Mouse (Mus musculus): ENCODE data around the gene Gnat3.
"Not testable (repeated sequence)": the region's sequence is repeated elsewhere in the genome, so short reads cannot be mapped to it uniquely, and the experiment has no call there.

Gnat3 gene

DNA sequence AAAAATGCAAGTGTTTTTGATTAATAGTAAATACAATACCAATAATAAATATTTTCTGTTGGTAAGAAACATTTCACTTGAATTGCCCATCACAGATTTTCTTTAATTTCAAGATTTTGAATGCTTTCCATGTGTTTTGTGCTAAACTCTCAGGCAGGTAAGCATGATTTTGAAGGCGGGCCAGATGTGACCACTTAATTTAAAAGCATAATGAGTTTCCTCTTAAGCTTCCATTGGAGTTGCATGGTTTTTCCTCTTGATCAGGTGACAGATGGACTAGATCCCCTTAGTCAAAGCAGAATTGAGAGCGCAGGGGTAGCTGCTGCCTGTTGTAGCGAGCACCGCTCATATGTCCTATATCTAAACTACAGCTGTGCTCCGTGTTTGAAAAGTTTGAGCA is at the start of gene Gnat3:
Gnat3 (plus strand) TSS at position 301 of the 400 bp plus-strand sequence.
- DNase-seq: no peak

DNA sequence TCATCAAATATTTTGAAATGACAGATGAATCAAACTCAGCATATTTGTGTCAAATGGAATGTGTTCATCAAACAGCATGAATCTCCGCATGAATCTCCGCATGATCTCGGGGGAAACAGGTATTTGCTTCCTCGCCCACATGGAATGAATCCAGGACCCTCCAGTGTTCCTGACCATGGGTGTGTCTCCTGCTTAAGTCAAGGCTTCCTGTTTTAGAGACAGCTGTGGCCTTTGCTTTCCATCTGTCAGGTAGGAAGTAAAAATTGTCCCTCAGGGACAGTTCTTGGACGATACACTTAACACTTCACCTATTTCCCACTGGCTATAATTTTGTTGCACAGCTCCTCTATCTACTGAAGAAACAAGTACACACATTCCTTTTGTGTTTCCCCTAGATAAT is 43.4 kb upstream of the Gnat3 start:
- DNase-seq: peak; percentile 38 to 76

DNA sequence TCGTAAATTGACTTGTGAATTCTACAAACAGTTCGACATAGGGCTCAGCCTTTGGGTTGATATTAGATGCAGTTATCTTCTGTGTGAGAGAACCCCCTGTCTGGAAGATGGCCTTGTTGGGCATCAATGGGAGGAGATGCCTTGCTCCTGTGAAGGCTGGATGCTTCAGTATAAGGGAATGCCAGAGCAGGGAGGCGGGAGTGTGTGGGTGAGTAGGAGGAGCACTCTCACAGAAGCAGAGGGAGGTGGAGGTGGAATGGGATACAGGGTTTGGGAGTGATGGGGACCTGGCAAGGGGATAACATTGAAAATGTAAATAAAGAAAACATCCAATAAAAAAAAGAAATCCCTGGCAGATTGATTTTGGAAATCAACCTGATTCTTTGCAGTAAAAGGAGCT is 38.7 kb upstream of the Gnat3 start:
- DNase-seq: no peak

DNA sequence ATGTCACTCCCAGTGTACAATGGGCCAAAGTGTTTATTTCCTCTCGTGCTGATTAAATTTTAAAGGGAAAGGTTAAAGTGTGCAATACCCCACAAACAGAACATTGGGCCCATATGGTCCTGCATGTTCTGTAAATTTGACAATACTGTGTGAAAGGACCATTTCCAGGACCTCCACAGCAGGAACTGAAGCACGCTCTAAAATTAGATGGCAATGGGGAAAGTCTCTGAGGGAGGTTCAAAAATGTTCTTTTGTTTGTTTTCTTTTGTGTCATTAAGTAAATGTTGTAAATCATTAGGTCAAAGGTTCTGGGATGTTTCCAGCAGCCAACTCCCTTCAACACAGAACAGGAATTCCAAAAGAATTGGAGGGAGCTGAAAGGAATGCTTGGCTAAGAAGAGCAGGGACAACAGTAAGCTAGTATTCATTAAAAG is 38.2 kb upstream of the Gnat3 start:
- peak; percentile 43 to 82 for DNase-seq

DNA sequence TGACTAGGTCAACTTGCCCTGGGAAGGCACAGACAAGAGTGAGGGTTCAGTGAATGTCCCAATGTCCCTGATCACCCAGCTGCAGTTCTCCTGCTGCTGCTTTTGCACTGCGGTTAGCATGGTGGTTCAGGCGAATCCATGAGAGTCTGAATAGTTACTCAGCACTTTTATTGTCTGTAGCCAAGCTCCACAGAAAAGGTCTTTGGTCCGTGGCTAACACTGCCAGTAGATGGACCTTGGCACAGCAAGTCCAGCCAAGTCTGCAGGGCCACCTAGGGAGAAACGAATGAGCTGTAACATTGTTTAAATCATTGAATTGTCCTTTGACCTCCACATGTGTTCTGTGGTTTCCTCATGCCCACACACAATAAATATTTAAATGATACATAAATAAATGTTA is 33.9 kb upstream of the Gnat3 start:
- DNase-seq: peak; percentile 70 to 84

DNA sequence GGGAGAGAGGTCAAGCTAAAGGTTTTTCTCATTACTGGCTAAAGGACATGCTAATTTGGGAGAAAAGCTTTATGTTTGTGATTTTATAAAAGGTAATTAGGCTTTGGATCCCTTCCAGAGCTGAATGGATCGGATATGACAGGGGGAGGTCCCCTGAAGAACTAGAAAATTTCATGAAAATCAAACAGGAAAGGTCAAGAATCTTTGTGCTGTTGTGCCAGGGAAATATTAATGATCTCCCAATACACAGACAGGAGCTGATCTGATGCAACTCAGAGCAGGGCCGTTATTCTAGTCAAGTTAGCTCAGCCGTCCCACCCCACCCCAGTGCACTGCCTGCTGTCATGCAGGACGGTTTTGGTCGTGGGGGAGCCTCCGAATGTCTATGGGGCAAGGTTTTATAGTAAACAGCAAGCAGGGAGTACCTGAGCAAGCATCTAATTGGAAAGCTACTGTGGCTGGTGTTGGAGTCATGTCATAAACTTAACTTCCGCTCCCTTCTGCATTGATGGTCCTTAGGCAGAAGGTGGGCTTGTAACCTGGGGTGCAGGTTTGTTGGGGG is 33.3 kb upstream of the Gnat3 start:
- DNase-seq: peak in 1 of 2 experiments; percentile 11

DNA sequence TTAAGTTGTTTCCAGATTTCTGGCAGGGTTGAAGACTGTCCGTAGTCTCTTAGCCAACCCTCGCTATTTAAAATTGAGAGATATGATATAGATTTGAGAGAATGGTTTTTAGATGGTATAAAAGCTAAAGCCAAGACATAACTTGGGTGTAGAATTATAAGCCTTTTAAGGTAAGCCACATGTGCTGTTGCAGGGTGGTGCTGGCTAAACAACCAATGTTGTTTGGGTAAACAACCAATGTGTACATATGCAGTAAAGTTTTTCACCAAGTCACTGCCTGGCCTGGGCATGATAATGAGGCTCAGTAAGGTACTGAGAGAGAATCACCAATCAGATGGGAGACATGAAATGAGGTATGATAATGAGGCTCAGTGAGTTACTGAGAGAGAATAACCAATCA is 30.8 kb upstream of the Gnat3 start:
- not testable (repeated sequence) for DNase-seq

DNA sequence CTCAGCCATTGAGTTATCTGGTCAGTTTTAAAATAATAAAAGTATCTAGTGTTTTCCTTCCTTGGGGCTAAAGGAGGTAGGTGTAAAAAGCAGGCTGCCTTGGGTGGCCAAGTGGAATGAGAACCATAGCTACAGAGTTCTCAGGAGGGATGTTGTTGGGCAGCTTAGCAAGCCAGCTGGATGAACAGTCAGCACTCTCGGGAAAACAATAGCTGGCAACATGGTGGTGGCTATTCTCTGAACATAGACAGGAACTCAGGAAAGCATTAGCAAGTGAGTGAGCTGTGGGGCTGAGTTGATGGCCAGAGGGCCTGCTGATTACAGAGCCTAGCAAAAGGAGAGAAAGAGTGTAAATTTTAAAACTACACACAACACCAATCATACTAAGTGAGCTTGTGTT is 27.8 kb upstream of the Gnat3 start:
- DNase-seq: no peak

DNA sequence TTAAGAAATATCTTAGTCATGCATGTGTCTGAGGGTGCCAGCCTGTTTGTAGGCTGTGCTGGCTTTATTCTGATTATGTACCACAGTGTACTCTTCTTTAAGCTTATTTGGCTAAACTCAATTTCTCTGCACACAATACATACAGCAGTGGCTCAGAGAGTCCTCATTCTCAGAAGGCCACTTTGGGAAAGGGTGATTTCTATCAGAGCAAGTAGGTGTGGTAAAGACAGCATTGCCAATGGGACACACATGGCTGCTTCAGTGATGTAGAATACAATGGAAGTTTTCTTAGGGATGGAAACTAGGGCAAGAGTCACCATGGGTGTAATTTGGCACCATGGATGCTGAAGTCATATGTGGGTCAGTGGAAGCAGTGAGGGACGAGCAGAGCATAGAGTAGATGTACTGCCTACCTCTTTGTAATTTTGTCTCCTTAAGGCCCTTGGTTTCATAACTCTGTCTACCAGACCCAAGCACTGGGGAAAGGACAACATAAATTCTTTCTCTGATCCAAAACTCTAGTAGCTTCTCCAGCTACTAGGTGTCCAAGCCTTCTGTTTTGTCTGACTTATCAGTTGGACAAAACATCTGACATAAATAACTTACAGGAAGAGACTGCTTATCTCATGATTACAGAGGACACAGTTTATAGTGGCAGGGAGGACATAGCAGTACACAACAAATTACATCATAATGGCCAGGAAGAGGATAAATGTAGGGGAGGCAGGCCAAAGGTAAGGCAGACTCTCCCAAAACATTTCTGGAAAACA is 24.0 kb upstream of the Gnat3 start:
- no peak for DNase-seq

DNA sequence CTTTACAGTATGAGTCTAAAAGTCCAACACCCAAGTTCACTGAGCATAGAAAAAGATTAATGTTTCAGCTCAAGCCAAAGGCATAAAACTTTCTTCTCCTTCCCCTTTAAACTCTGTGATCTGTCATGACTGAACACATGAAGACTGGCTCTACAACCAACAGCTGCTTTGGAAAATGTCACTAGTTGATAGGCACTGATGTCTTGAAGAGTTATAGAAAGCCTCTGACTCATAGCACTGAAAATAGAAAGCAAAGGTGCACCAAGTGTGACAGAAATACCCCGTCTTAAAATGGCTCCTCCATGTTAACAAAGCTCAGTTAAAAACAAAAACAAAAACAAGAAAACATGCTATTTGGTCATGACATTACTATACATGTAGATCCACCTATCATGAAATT is 5.9 kb upstream of the Gnat3 start:
- DNase-seq: no peak

DNA sequence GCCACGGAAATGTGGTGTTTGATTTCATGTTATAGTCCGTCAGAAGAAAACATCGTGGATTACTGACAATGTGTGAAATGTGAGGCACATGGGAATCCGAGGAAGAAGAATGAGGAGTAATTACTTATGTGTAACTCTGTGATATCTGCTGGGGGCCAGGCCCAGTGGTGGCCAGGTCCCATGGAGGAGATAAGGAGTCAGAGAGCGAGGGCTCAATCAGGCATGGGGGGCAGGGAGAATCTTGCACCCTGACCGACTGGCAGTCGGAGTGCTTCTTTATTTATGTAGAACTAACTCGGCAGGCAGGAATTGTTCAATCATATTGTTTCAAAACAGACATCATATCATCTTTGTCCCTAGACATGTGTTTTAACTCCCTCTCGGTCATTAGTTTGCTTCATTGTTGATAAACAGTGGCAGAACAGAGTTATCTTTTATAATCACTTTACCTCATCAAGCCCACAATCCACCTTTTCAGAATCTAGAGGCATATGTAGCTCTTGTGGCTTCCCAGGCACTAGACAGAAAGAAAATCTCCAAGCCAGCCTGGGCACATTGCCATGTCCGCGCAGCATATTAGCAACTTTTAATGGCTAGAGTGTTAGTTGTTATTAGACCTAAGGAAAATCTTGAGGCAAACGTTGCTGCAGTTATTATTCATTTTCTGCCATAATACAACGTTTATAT is 7.5 kb downstream of the Gnat3 start:
- DNase-seq: no peak

DNA sequence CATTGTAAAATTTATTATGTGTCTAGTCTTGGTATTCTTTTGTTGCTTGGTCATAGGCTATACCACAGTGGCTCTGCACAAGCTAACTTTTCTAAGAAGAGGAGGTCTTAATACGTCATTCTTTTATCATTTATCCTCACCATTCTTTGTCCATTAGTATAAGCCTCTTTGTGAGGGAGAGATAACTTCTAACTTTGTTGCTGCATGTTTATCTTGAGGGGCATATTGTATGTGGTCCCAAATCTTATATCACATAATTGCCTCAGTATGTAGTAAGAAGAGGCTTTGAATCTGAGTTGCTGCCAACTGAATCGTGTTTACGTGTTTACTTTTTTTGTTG is 8.0 kb downstream of the Gnat3 start:
- no peak for DNase-seq

DNA sequence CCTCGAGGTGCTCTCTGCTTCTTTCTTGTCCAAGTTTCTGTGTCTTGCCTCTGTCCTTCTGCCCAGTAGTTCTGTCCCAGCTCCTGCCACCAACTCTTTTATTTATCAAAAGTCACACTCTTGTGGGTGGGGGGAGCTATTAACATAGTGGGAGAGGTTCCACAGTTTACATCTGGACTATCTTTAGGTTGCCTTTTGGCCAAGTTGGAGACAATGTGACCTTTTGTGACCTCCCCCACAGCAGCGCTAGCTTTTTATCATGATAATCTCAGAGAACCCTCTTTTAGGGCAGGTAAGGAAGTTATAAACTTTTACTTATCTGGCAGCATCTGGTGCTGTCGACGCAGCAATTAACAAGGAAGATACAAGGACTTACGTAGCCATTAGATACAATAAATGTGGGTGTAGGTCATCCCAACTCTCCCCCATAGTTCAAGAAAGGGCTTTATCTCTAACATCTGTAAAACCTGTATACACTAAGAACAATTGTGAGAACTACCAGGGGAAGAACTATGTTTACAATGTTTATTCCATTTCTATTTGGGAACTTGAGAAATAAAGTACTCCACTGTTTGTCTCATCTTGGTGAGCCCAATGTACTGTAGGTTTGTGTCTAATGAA is 18.3 kb downstream of the Gnat3 start:
- no peak for DNase-seq

DNA sequence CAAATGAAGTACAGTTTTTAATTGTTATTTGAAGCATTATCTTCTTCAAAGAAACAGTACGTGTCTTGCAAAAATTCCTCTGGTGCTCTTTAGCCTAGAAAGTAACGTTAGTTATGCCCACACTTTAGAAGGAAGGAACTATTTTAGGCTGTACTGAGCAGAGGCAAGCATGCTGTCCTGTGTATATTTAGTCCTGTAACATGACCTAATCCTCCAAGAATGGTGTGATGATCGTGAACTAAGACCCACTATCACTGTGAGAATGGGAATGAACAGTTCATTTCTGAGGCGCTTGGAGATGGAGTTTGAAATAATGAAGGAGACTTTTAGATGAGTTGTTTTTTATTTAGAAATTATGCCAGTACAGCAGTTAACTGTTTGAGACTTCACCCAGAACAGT is 20.4 kb downstream of the Gnat3 start:
- DNase-seq: no peak

DNA sequence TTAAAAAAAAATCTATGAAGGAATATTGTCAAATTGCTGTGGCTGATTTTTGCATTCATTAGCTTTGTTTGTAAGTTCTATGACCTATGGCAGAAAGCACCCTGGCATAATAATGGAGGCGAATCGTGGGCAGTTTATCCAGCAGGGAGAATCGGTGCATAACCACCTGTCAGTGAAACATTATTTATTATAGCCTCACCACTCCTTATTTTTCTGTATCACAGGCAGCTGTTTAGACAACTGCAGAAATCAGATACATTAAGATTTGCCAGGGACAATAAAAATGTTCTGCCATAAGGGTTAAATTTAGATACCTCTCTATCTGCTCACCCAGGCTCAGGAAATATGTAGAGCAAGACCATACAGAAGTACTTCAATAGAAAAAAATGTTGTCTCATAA is 22.2 kb downstream of the Gnat3 start:
- no peak for DNase-seq

DNA sequence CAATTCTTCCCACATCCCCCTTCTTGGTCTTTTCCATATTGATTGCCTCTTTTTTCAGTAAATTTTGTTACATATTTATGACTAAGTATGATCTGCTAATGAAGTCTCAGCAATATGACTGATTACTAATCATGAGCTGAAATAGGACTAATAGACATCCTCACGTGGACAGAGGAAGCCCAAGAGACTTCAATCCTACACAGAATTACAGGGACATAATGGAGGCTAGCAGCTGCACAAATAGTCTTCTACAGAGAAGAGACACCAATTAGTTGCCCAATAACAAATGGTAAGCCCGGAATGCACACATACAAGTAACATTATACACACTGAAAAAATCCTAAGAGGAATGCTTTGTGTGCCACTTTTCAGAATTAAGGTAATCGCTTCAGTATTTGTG is 24.3 kb downstream of the Gnat3 start:
- no peak for DNase-seq

DNA sequence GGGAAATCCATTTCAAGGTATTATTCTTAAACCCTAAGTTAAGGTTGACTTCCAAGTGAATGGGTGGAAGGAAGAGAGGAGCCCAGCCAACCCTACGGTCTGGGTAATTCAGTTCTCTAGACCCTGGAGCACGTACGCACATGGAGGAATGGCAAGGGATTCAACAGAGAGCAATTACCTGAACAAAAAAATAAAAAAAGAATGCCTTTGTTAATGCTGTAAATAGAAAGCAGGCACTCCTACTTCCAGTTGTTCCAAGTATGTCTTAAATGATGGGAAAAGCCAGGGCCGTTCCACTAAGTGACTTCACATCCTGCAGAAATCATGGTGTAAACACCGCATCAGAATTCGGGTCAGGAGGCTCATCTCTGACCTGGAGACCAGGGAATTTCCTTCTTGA is 28.3 kb downstream of the Gnat3 start:
- no peak for DNase-seq

DNA sequence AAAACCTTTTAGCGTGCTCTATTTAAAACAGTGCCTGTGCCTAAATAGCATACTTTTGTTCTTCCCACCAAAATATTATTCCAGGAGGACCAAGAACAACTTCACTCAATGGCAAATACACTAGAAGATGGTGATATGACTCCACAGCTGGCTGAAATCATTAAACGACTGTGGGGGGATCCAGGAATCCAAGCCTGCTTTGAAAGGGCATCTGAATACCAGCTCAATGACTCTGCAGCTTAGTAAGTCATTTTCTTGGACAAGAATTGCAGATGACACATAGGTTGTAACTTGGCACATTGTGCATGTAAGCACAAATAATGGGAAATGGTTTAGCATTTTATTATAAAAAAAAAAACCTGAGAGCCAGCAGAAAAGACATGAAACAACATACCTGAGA is 37.2 kb downstream of the Gnat3 start:
- no peak for DNase-seq

DNA sequence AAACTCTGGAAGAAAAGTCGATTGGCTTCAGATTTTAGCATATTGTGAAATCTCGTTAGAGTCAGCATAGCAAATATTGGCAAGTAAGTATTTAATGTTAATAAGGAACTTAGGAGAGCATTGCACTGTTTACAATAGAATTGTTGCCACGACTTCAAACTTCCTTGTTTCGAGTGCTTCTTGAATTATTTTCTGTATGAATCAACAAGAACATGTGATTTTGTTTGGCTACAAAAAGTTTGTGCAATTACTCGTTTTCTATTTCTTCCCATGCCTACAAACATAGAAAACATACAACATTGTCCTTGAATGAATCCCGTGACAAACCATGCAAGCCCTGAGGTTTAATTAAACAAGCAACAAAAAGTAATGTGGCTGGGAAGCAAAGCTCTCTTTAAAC is 37.8 kb downstream of the Gnat3 start:
- no peak for DNase-seq

DNA sequence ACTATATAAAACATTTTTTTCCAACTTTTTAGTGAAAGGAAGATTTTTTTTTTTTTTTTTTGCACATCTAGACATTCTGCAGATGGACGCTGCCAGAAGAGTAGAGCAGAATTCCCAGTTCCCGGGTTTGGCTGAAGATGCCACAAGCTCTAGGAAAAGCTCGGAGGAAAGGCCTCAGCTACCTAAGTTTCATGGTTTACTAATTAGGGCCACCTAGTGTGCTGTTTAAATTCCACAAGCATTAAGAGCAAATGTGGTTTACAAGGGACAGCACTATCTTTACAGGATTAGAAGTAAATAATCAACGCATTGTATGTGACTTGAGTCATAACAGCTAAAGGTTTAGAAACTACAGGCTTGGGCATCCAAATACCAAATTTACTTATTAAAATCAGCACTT is 39.3 kb downstream of the Gnat3 start:
- DNase-seq: peak in 1 of 2 experiments; percentile 19

DNA sequence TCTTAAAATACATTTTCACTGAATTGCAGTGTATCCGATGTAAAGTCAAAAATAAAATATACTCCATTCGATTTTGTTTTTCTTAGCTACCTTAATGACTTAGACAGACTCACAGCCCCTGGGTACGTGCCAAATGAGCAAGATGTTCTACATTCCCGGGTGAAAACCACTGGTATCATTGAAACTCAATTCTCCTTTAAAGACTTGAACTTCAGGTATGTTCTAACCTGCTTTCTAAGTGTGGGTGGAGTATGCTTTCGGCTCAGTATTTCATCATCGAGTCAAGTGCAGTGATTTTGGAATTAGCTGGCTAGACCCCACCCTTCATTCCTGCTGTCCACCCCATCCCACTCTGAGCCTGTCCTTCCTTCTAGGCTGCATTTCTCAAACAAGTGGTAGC is 41.3 kb downstream of the Gnat3 start:
- peak in 1 of 2 experiments; percentile 30 for DNase-seq

DNA sequence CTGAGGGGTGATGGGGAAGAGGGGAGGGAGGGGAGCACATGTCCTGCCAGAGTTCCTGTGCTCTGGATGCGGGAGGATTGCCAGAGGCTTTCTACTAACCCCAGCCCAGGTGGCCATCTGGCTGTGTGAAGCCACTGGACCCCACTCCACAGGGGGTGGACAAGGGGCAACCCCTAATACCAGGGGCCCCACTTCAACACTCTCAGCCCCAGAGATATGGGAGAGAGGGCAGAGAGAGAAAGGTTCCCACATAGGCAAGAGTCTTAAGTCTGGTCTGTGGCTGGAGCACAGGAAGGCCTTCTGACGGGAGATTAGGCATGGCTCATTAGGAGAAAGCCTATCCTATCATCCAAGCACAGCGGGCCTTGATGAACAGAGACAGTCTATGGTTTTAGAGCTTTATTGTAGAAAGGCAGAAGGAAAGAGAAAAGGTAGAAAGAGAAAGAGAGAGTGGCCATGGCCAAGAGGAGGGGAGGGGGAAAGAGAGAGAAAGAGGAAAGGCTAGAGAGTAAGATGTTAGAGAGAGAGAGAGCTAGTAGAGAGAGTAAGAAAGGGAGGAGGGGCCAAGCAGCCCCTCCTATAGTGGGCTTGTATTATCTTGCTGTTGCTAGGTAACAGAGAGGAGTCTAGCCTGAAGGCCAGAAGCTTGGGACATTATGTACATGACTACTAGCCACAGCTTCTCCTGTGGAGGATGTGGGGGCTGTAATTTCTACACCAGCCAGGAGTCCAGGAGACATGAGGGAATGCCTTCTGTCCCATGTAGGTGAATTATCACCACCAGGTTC is 42.7 kb downstream of the Gnat3 start:
- DNase-seq: no peak

DNA sequence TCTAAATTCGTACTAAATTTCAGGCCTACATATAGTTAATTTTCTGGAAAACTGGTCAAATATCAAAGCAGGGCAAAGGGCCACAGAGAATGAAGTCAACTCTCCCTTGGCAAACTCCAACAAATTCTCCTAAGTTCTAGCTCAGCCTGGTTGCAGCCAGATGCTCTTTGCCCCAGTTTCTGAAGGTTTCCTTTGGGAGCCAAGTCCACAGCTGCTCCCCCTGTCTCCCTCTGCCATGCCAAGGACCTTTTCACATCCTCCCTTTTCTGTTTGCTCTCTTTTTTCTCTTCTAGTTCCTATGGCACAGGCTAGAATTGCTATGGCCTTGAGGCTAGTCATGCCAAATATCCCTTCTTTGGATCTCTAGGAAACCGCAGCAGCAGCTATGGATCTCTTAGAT is 43.8 kb downstream of the Gnat3 start:
- DNase-seq: peak; percentile 70 to 80

All from kidney, postnatal 36 days (tissue).